Mouse (Mus musculus): ENCODE results near the gene Fgfr2.

DNA sequence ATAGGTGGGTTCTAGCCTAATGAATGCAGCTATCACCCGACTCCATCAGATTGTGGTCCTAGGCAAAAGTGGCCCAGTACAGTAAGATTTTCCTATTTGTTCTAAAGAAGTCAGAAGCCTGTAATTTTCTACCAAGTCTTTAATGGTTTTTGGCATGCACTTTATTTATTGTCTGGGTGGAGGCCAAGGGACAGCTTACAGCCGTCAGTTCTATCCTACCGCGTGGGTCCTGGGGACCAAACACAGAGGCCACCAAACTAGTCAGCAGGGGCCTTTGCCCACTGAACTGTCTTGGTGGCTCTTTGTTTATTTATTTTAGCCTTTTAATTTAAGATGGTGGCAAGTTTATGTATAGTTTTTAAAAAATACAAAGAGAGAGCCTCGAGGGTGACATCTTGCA, 2544.5 kb downstream of the Fgfr2 start:
- TF ChIP-seq CTCF (IDR thresholded peaks at IDR 0.05; ENCODE audit: control insufficient read depth, insufficient read depth, insufficient replicate concordance, low read depth, low read length) (no peak), POLR2A (IDR thresholded peaks at IDR 0.05; ENCODE audit: control insufficient read depth, low read depth, low read length) (no peak)
